Mouse (Mus musculus) ZHBTc4 (cell line): ENCODE results near the gene Dsn1.

ENCODE experiments used
- DNase-seq: peaks from one replicate; pipeline ENCODE4 v3.0.0-alpha.2; 2011; ENCODE audit warnings: low read depth, low spot score

The Dsn1 gene

DNA sequence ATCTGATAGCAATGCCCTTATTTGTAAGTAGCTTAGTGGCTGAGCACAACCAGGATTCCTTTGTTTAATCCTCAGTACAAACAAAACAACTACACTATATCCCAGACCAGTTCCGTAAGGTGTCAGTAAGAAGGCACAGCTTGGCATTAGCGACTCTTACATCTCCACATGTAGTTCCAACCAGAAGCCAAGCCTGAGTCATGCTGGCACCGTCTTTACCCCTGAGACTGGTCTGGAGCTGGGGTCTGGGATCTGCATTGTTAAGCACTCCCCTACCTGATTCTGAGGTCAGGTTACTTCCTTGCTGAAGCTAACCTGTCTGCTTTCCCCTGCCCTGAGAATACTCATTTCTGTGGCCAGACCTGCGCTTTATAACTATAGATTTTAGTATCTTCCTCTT is 38.5 kb downstream of the Dsn1 start:
- DNase-seq = no peak

GRCm38 (mm10) chr2:156967388-156967787 is 39.6 kb downstream of the Dsn1 start:
- no peak for DNase-seq

DNA sequence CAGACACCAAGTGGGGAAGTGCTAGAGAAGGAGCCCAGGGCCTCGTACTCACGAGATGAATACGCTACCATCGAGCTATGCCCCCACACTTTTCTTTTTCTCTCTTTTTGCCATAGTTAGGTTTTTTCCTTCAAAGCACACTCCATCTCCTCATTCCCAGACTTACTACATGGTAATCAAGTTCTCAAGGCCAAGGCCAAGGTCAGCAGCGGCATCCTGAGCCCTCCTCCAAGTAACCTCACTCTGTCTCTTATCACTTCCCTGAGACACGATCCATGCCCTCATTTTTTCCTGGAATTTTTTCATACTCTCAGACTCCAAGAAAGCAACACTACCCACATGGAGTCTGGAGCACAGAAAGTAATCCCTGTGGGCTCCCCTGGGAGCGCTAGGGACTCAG is 43.1 kb downstream of the Dsn1 start:
- DNase-seq = no peak

DNA sequence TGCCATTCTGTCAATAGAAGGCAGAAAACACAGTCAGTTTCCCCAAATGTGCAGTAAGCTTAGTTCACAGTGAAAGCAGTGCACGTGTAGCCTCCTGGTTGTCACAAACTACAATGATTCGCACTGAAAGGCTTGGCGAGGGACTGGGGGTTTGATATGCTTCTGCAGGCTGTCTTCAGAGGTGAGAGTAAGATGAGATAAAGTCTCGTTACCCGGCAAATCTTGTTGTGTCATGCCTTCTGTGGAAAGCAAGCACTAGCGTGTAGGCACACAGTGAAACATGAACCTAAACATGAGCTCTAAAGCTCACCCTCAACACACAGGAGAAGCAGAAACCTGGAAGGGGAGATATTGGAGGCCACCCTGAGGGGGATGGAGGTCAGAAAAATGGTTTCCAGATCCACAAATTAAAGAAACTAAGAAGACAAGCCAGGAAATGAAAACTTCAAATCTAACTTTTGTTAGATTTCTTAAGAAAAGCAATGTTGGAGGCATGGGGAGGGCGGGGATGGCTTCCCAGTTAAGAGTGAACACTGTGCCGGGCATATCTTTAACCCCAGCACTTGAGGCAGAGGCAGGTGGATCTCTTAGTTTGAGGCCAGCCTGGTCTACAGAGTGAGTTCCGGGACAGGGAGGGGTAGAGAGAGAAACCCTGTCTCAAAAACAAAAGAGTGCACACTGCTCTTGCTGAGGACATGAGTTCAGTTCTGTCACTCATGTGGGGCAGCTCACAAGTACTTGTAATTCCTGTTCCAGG is 48.3 kb downstream of the Dsn1 start:
- no peak for DNase-seq

GRCm38 (mm10) chr2:156957035-156957434 is 49.9 kb downstream of the Dsn1 start:
- DNase-seq = no peak

DNA sequence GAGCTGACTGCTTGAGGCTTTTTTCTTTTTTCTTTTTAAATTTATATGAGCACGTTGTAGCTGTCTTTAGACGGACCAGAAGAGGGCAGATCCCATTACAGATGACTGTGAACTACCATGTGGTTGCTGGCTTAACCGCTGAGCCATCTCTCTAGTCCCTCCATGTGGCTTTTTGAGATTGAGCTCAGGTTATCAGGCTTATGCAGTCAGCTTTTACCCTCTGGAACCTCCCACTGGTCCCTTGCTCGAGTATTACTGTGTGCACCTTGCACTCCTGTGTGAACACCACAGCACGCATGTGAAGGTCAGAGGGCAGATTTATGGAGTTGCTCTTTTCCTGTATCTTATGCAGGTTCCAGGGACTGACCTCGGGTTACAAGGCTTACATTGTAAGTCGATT is 50.6 kb downstream of the Dsn1 start:
- DNase-seq = no peak

- DNase-seq = no peak
Measured at GRCm38 (mm10) chr2:156954463-156954862, 52.5 kb downstream of the Dsn1 start.

- DNase-seq = no peak
Measured at GRCm38 (mm10) chr2:156951301-156952094, 55.5 kb downstream of the Dsn1 start.

DNA sequence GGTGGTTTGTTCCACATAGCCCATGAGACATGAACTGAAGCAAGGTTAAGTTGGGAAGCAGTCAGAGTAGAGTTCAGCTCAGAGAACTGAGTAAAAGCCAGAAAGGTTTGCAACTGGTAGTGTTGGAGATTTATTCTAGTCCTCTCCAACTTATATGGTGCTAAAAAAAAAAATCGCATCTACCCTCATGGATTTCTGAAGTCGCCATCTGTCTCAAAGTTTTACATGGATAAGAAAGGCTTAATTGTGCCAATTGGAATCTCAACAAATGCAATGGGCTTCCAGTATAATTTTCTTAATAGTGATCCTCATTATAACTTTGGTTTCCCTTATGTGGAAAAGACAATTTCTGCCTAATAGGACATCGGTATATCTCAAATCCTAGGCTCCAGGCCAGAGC is 56.1 kb downstream of the Dsn1 start:
- DNase-seq = no peak
